Mouse (Mus musculus) limb, embryonic 12.5 days (tissue): ENCODE measurements around the gene Hoxa2. TPM values are rescaled to one million over a fixed set of nuclear protein-coding genes. Genes with fewer than 3 reads are reported as not detected.
A peak's percentile ranks its signal among the peaks of the same experiment; 100 is the strongest.

Source experiments
- ATAC-seq: fragments of 200-750 bp; cut with Nextera tagmentation; 2 replicates; pipeline ENCODE4 v1.8.0; 2017; ENCODE audit warnings: low read depth, moderate TSS enrichment; ENCODE audit not compliant: insufficient number of reproducible peaks, insufficient read depth, low FRiP score, low TSS enrichment
- H3K27ac ChIP-seq: fragments of 300-500 bp; sonication (generic); 2 replicates; pipeline ENCODE4 v1.5.1; 2016; ENCODE audit warnings: mild to moderate bottlenecking, moderate library complexity
- H3K27me3 ChIP-seq: fragments of 300-500 bp; sonication (generic); 2 replicates; pipeline ENCODE4 v1.6.1; 2016; ENCODE audit warnings: mild to moderate bottlenecking, moderate library complexity
- H3K36me3 ChIP-seq: fragments of 300-500 bp; sonication (generic); 2 replicates; pipeline ENCODE4 v1.6.1; 2016; ENCODE audit warnings: mild to moderate bottlenecking, moderate library complexity
- H3K4me1 ChIP-seq: fragments of 300-500 bp; sonication (generic); replicated peaks from 2 replicates; pipeline ENCODE4 v1.6.1; 2016
- H3K4me2 ChIP-seq: fragments of 300-500 bp; sonication (generic); 2 replicates; pipeline ENCODE4 v1.6.1; 2016; ENCODE audit warnings: mild to moderate bottlenecking, moderate library complexity
- H3K4me3 ChIP-seq: fragments of 300-500 bp; sonication (generic); replicated peaks from 2 replicates; pipeline ENCODE4 v1.5.1; 2016; ENCODE audit warnings: mild to moderate bottlenecking
- H3K9ac ChIP-seq: fragments of 300-500 bp; sonication (generic); replicated peaks from 2 replicates; pipeline ENCODE4 v1.6.1; 2016; ENCODE audit warnings: mild to moderate bottlenecking, moderate library complexity
- H3K9me3 ChIP-seq: fragments of 300-500 bp; sonication (generic); 2 replicates; pipeline ENCODE4 v1.6.1; 2016; ENCODE audit warnings: mild to moderate bottlenecking, moderate library complexity
- WGBS: fragments of 180-500 bp; shearing (Covaris S2); methylation state at CpG from one replicate; pipeline ENCODE4 v1.1.7; 2016; 5-methylcytosine and 5-hydroxymethylcytosine counted together
- polyA plus RNA-seq: library from polyadenylated mRNA; unstranded; fragments of >200 nt; fragmentation: Nextera tagmentation; extraction: Ambion mirVana; gene quantifications from 2 replicates; pipeline ENCODE4 v1.2.1, GENCODE M21; 2016

The Hoxa2 gene
- polyA plus RNA-seq, result 1.8 and 2.0 TPM in 2 replicates

GRCm38 (mm10) chr6:52164626-52165440 lies at the start of gene Hoxa2:
TSS of gene Hoxa2 (minus strand) at chr6:52164831.
- peak within 1 kb of the TSS; percentile 37 for H3K4me3 ChIP-seq
- H3K9me3 ChIP-seq, result no peaks in the 10 kb centered on the region
- WGBS, result under 1% methylated on average over 25 of the region's 25 CpGs
- no peak for ATAC-seq
- H3K36me3 ChIP-seq, result peaks cover 6% of the 10 kb centered on the region; the same call in 1 of the 2 replicates
- H3K27me3 ChIP-seq, result peaks cover 78% of the 10 kb centered on the region
- peak within 1 kb of the TSS; percentile 64 for H3K4me2 ChIP-seq
- H3K4me1 ChIP-seq, result peaks cover 71% of the 10 kb centered on the region
- peak within 1 kb of the TSS; percentile 51; the same call in 1 of the 2 replicates for H3K27ac ChIP-seq
- peak within 1 kb of the TSS; percentile 59 for H3K9ac ChIP-seq

- Histone ChIP-seq H3K27ac (no peak overlapping the region), H3K9ac (no peak overlapping the region; the same call in 1 of the 2 replicates), H3K4me3 (0 out of 2 replicates have a peak overlapping the region, but pooled peaks have one; percentile 79), H3K4me2 (peak overlapping the region; percentile 96), H3K27me3 (peaks cover 13% of the 10 kb centered on the region), H3K36me3 (no peaks in the 10 kb centered on the region), H3K9me3 (no peaks in the 10 kb centered on the region), H3K4me1 (peaks cover 66% of the 10 kb centered on the region)
- 26% methylated on average over 5 of the region's 5 CpGs for WGBS
- ATAC-seq, result no peak
Measured at GRCm38 (mm10) chr6:52214271-52214670, 49.6 kb upstream of the Hoxa2 start.

GRCm38 (mm10) chr6:52213119-52213986 lies 48.7 kb upstream of the Hoxa2 start, which contains the start of the genes Hoxa3 and Gm28308:
TSS of gene Hoxa3 (minus strand) at chr6:52213336.
TSS of gene Gm28308 (minus strand) at chr6:52213339.
- peak within 1 kb of the TSS; percentile 94 for H3K9ac ChIP-seq
- 2% methylated on average over 38 of the region's 38 CpGs for WGBS
- no peaks in the 10 kb centered on the region for H3K36me3 ChIP-seq
- peak within 1 kb of the TSS; percentile 98 for H3K27ac ChIP-seq
- H3K4me1 ChIP-seq, result peaks cover 66% of the 10 kb centered on the region
- H3K27me3 ChIP-seq, result peaks cover 16% of the 10 kb centered on the region
- H3K9me3 ChIP-seq, result no peaks in the 10 kb centered on the region
- no peak for ATAC-seq
- peak within 1 kb of the TSS; percentile 79 for H3K4me3 ChIP-seq
- H3K4me2 ChIP-seq, result peak within 1 kb of the TSS; percentile 96

- peak overlapping the region; percentile 98 for H3K27ac ChIP-seq
- H3K9ac ChIP-seq, result peak overlapping the region; percentile 94
- peaks cover 66% of the 10 kb centered on the region for H3K4me1 ChIP-seq
- under 1% methylated on average over 22 of the region's 22 CpGs for WGBS
- no peaks in the 10 kb centered on the region for H3K9me3 ChIP-seq
- peak overlapping the region; percentile 96 for H3K4me2 ChIP-seq
- no peaks in the 10 kb centered on the region for H3K36me3 ChIP-seq
- H3K4me3 ChIP-seq, result peak overlapping the region; percentile 79
- ATAC-seq, result no peak
- peaks cover 16% of the 10 kb centered on the region for H3K27me3 ChIP-seq
Measured at GRCm38 (mm10) chr6:52212556-52213118, 48.0 kb upstream of the Hoxa2 start.

GRCm38 (mm10) chr6:52211961-52212360 lies 47.3 kb upstream of the Hoxa2 start:
- H3K4me1 ChIP-seq, result peaks cover 70% of the 10 kb centered on the region
- ATAC-seq, result no peak
- no peaks in the 10 kb centered on the region for H3K36me3 ChIP-seq
- peaks cover 23% of the 10 kb centered on the region for H3K27me3 ChIP-seq
- no peaks in the 10 kb centered on the region for H3K9me3 ChIP-seq
- WGBS, result 0% methylated on average over 13 of the region's 13 CpGs
- peak overlapping the region; percentile 98 for H3K27ac ChIP-seq
- H3K4me3 ChIP-seq, result peak overlapping the region; percentile 79
- H3K9ac ChIP-seq, result peak overlapping the region; percentile 94
- peak overlapping the region; percentile 96 for H3K4me2 ChIP-seq

- Histone ChIP-seq H3K9ac (peak overlapping the region; percentile 94), H3K9me3 (no peaks in the 10 kb centered on the region), H3K27ac (peak overlapping the region; percentile 98), H3K36me3 (peaks cover under 1% of the 10 kb centered on the region; the same call in 1 of the 2 replicates), H3K4me2 (peak overlapping the region; percentile 96), H3K4me3 (peak overlapping the region; percentile 79), H3K27me3 (peaks cover 26% of the 10 kb centered on the region), H3K4me1 (peaks cover 74% of the 10 kb centered on the region)
- ATAC-seq, result peak; percentile 16; the same call in 1 of the 2 replicates
- WGBS, result under 1% methylated on average over 37 of the region's 37 CpGs
Measured at GRCm38 (mm10) chr6:52211170-52211935, 46.7 kb upstream of the Hoxa2 start.

- H3K4me1 ChIP-seq, result peaks cover 74% of the 10 kb centered on the region
- peak overlapping the region; percentile 69 for H3K27ac ChIP-seq
- H3K9me3 ChIP-seq, result no peaks in the 10 kb centered on the region
- WGBS, result 5% methylated on average over 12 of the region's 12 CpGs
- peaks cover 28% of the 10 kb centered on the region; the same call in 1 of the 2 replicates for H3K27me3 ChIP-seq
- peak overlapping the region; percentile 96 for H3K4me2 ChIP-seq
- peak overlapping the region; percentile 72 for H3K9ac ChIP-seq
- H3K36me3 ChIP-seq, result peaks cover 17% of the 10 kb centered on the region
- ATAC-seq, result no peak
- peak overlapping the region; percentile 79 for H3K4me3 ChIP-seq
Measured at GRCm38 (mm10) chr6:52209685-52210046, 45.0 kb upstream of the Hoxa2 start.

- no peaks in the 10 kb centered on the region for H3K9me3 ChIP-seq
- H3K4me3 ChIP-seq, result peak overlapping the region; percentile 79
- peaks cover 17% of the 10 kb centered on the region for H3K36me3 ChIP-seq
- H3K9ac ChIP-seq, result peak overlapping the region; percentile 72
- peaks cover 74% of the 10 kb centered on the region for H3K4me1 ChIP-seq
- H3K4me2 ChIP-seq, result peak overlapping the region; percentile 96
- H3K27me3 ChIP-seq, result peaks cover 28% of the 10 kb centered on the region; the same call in 1 of the 2 replicates
- H3K27ac ChIP-seq, result peak overlapping the region; percentile 69
- WGBS, result 4% methylated on average over 18 of the region's 18 CpGs
- ATAC-seq, result no peak
Measured at GRCm38 (mm10) chr6:52208868-52209684, 44.4 kb upstream of the Hoxa2 start.

GRCm38 (mm10) chr6:52208072-52208867 lies 43.6 kb upstream of the Hoxa2 start, which contains the start of gene Hoxa6:
TSS of gene Hoxa6 (minus strand) at chr6:52208722.
- peaks cover 33% of the 10 kb centered on the region; the same call in 1 of the 2 replicates for H3K27me3 ChIP-seq
- H3K4me3 ChIP-seq, result peak within 1 kb of the TSS; percentile 79
- H3K9ac ChIP-seq, result peak within 1 kb of the TSS; percentile 72
- WGBS, result under 1% methylated on average over 45 of the region's 47 CpGs
- ATAC-seq, result no peak
- no peaks in the 10 kb centered on the region for H3K9me3 ChIP-seq
- H3K4me1 ChIP-seq, result peaks cover 80% of the 10 kb centered on the region
- peaks cover 25% of the 10 kb centered on the region for H3K36me3 ChIP-seq
- peak within 1 kb of the TSS; percentile 96 for H3K4me2 ChIP-seq
- peak within 1 kb of the TSS; percentile 69 for H3K27ac ChIP-seq
